Mouse (Mus musculus) adrenal gland, postnatal 4 days (tissue): ENCODE data around the gene Col5a2. TPM values are rescaled to one million over a fixed set of nuclear protein-coding genes. Genes with fewer than 3 reads are reported as not detected.
"Not testable (repeated sequence)": the region's sequence is repeated elsewhere in the genome, so short reads cannot be mapped to it uniquely, and the experiment has no call there.

Experiments
- DNase-seq, 2 experiments: peaks; one replicate each; pipeline ENCODE4 v3.0.0; 2021 to 2022; ENCODE audit warnings: low spot score in 2 of 2, mixed read lengths in 2 of 2
- total RNA-seq, 2 experiments: library from RNA; stranded (reverse); gene quantifications; 2 replicates each; pipeline ENCODE4 v1.2.3; 2021

Col5a2 gene
- total RNA-seq, 2 experiments from 2014 or later = 71.8 to 76.8 TPM

- DNase-seq = no peak
Observed at GRCm38 (mm10) chr1:45430520-45430919, 72.6 kb downstream of the Col5a2 start.

- not testable (repeated sequence) for DNase-seq
Observed at GRCm38 (mm10) chr1:45429145-45429544, 73.9 kb downstream of the Col5a2 start.

- DNase-seq = no peak
Observed at GRCm38 (mm10) chr1:45423915-45424314, 79.2 kb downstream of the Col5a2 start.

- no peak for DNase-seq
Observed at GRCm38 (mm10) chr1:45420554-45420953, 82.5 kb downstream of the Col5a2 start.

GRCm38 (mm10) chr1:45419858-45420257 is 83.2 kb downstream of the Col5a2 start:
- no peak for DNase-seq

- no peak for DNase-seq
Observed at GRCm38 (mm10) chr1:45381866-45382265, 121.2 kb downstream of the Col5a2 start.

- DNase-seq = no peak
Observed at GRCm38 (mm10) chr1:45379992-45380690, 122.9 kb downstream of the Col5a2 start.

- no peak for DNase-seq
Observed at GRCm38 (mm10) chr1:45365427-45365826, 137.7 kb downstream of the Col5a2 start.

- no peak for DNase-seq
Observed at GRCm38 (mm10) chr1:45363274-45363673, 139.8 kb downstream of the Col5a2 start.

- DNase-seq = no peak
Observed at GRCm38 (mm10) chr1:45359673-45360072, 143.4 kb downstream of the Col5a2 start.

- DNase-seq = no peak
Observed at GRCm38 (mm10) chr1:45359147-45359546, 143.9 kb downstream of the Col5a2 start.

GRCm38 (mm10) chr1:45358020-45358419 is 145.1 kb downstream of the Col5a2 start:
- DNase-seq = no peak

GRCm38 (mm10) chr1:45355944-45356343 is 147.1 kb downstream of the Col5a2 start:
- no peak for DNase-seq

- no peak for DNase-seq
Observed at GRCm38 (mm10) chr1:45329149-45329548, 173.9 kb downstream of the Col5a2 start.

Other genes with a start within 250 kb of the Col5a2 start
- 1,000 to 10,000 TPM; 1,017 to 1,108 TPM for gene Col3a1, start 191.7 kb downstream of the Col5a2 start, total RNA-seq